Mouse (Mus musculus) limb, embryonic 10.5 days (tissue): ENCODE results near the gene Gsdmc4. TPM values are rescaled to one million over a fixed set of nuclear protein-coding genes. Genes with fewer than 3 reads are reported as not detected.
"Not testable (repeated sequence)": the region's sequence is repeated elsewhere in the genome, so short reads cannot be mapped to it uniquely, and the experiment has no call there.

Experiments
- DNase-seq: peaks from one replicate; pipeline ENCODE4 v3.0.0-alpha.2; 2017; ENCODE audit warnings: low spot score
- H3K27ac ChIP-seq: fragments of 300-500 bp; sonication (generic); 2 replicates; pipeline ENCODE4 v1.5.1; 2016; ENCODE audit warnings: mild to moderate bottlenecking
- H3K27me3 ChIP-seq: fragments of 300-500 bp; sonication (generic); 2 replicates; pipeline ENCODE4 v1.6.1; 2016; ENCODE audit warnings: low read depth, mild to moderate bottlenecking; ENCODE audit not compliant: poor library complexity, severe bottlenecking
- H3K36me3 ChIP-seq: fragments of 300-500 bp; sonication (generic); 2 replicates; pipeline ENCODE4 v1.6.1; 2016; ENCODE audit warnings: mild to moderate bottlenecking, moderate library complexity
- H3K4me1 ChIP-seq: fragments of 300-500 bp; sonication (generic); 2 replicates; pipeline ENCODE4 v1.6.1; 2016
- H3K4me3 ChIP-seq: fragments of 300-500 bp; sonication (generic); 2 replicates; pipeline ENCODE4 v1.5.1; 2016; ENCODE audit warnings: mild to moderate bottlenecking, moderate library complexity
- H3K9me3 ChIP-seq: fragments of 300-500 bp; sonication (generic); replicated peaks from 2 replicates; pipeline ENCODE4 v1.6.1; 2016; ENCODE audit warnings: mild to moderate bottlenecking
- WGBS: fragments of 180-500 bp; shearing (Covaris S2); methylation state at CpG from one replicate; pipeline ENCODE4 v1.1.7; 2016; 5-methylcytosine and 5-hydroxymethylcytosine counted together
- polyA plus RNA-seq: library from polyadenylated mRNA; unstranded; fragments of >200 nt; fragmentation: Nextera tagmentation; extraction: Ambion mirVana; gene quantifications from 2 replicates; pipeline ENCODE4 v1.2.1, GENCODE M21; 2016

Gene Gsdmc4
- polyA plus RNA-seq, 1 experiment from 2014 or later: not detected

DNA sequence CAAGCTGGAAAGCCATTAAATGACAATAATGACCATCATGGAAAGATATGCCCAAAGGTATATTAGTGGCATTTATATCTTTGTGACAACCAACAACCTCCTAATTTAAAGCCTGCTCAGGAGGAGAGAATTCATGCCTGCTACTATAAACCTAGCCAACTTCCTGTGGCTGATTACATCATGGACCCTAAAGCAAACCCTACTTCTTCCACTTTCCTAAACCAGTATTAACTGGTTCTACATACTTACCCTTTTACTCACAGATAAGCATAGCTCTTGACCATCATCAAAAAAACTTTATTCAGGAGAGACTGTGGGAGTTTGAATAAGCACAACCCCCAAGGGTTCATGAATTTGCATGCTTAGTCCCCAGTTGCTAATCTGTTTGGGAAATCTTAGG lies 2.2 kb downstream of the Gsdmc4 start:
- H3K9me3 ChIP-seq, H3K27ac ChIP-seq, DNase-seq, H3K36me3 ChIP-seq, H3K4me1 ChIP-seq, H3K4me3 ChIP-seq, H3K27me3 ChIP-seq: not testable (repeated sequence)

DNA sequence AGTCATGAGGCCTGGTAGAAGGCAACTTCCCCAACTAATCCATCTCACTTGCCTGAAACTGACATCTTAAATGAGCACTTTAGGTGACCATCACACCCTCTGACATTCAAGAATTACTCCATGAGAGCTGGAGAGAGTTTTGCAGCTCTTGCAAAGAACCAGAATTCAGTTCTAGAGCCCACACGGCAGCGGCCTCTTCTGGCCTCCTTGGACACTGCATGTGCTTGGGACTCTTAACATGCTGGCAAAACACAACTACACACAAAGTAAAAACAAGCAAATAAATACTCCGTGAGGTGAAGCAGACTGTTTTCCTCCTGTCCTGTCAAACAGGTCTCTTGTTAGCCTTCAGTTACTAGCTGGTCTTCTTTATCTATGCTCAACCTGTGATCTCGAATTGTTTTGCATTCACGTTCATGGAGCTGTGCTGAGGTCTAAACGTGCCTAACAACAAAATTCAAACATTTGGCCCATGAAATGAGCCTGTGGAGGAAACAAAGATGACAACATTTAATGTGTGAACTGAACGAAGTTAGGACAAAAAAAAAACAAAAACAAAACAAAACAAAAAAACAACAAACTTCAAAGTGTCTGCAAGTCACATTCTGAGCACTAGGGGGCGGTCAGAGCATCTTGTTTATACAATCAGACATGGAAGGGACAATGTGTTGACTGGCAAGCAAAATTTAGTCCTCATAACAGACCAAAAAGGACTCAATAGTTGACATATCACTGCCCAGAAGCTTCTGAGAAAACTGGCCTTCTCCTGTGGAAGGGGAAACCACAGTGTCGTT lies 16.3 kb downstream of the Gsdmc4 start:
- not testable (repeated sequence) for H3K9me3 ChIP-seq, H3K27me3 ChIP-seq, H3K36me3 ChIP-seq, H3K4me3 ChIP-seq, H3K4me1 ChIP-seq, H3K27ac ChIP-seq
- DNase-seq: peak; percentile 42
- 41% methylated on average over 9 of the region's 9 CpGs for WGBS

DNA sequence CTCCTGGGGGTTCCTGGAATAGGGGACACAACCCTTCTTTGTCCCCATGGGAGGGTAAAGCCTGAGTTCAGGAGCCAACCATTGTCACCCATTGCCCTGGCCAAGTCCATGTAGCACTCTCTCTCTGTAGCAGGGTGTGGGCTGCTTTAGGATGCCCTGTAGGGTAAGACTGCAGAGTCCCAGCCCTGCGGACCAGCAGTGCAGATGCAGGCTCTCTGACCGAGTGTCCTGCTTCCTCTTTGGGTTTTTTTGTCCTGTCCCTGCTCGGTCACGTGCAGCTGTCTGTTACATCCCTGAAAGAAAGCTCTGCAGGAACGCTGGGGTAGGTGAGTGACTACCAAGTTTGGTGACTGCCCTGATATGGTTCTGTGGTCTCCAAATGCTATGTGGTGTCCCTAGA lies 23.7 kb downstream of the Gsdmc4 start:
- H3K4me3 ChIP-seq, H3K36me3 ChIP-seq, H3K27ac ChIP-seq, H3K9me3 ChIP-seq, H3K4me1 ChIP-seq, H3K27me3 ChIP-seq: not testable (repeated sequence)
- WGBS: 85% methylated on average over 5 of the region's 5 CpGs
- peak; percentile 6 for DNase-seq

DNA sequence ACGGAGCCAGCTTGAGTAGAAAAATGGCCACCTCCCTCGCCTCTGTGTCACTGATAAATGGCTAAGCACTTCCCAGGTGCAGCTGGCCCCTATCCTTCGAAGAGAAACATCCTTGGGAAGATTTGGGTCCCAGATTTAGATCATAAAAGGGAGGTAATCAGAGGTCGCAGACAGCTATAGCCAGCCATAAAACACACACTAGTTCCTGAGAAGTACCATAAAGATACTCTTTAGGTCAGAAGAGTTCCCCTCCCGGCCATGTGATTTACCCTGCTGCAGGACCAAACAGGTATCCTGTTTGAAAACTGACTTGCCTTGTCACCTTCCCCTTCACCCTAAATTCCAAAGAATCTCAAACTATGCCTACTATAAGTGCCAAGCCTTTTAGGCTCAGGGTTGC lies 24.1 kb downstream of the Gsdmc4 start:
- H3K4me3 ChIP-seq, H3K4me1 ChIP-seq, DNase-seq, H3K9me3 ChIP-seq, H3K36me3 ChIP-seq, H3K27me3 ChIP-seq, H3K27ac ChIP-seq: not testable (repeated sequence)
- WGBS: no CpG with 5 or more reads among the region's 5 CpGs

DNA sequence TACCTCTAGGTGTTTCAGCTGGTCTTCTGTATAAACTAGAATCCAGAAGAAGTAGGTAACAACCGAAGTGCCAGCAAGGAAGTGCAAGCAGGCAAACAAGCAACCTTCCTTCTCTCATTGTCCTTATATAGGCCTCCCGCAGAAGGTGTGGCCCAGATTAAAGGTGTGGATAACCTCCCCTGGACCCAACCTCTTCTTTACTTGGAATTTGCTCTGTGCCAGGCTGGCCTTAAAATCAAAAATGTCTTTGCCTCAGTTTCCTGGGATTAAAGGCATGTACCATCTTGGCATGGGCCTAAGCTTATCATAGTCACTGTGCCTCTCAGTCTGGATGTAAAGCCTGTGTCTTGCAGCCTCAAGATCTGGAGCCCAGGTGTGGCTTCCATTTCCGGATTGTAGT lies 33.6 kb downstream of the Gsdmc4 start, which contains the start of gene Gsdmc3:
Gsdmc3 (minus strand) TSS at position 101 of the 400 bp plus-strand sequence.
- H3K27me3 ChIP-seq, H3K4me1 ChIP-seq, H3K27ac ChIP-seq, H3K36me3 ChIP-seq, DNase-seq, H3K4me3 ChIP-seq, H3K9me3 ChIP-seq: not testable (repeated sequence)
- WGBS: 94% methylated on average over 1 of the region's 3 CpGs

DNA sequence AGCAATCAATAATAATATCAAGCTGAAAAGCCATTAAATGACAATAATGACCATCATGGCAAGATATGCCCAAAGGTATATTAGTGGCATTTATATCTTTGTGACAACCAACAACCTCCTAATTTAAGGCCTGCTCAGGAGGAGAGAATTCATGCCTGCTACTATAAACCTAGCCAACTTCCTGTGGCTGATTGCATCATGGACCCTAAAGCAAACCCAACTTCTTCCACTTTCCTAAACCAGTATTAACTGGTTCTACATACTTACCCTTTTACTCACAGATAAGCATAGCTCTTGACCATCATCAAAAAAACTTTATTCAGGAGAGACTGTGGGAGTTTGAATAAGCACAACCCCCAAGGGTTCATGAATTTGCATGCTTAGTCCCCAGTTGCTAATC lies 35.9 kb downstream of the Gsdmc4 start:
- H3K4me1 ChIP-seq, H3K36me3 ChIP-seq, H3K27ac ChIP-seq: not testable (repeated sequence)

DNA sequence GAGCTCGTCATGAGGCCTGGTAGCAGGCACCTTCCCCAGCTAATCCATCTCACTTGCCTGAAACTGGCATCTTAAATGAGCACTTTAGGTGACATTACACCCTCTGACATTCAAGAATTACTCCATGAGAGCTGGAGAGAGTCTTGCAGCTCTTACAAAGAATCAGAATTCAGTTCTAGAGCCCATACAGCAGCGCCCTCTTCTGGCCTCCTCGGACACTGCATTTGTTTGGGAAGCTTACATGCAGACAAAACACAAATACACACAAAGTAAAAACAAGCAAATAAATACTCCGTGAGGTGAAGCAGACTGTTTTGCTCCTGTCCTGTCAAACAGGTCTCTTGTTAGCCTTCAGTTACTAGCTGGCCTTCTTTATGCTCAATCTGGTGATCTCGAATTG lies 50.1 kb downstream of the Gsdmc4 start:
- not testable (repeated sequence) for H3K36me3 ChIP-seq, H3K4me3 ChIP-seq, H3K27me3 ChIP-seq, H3K9me3 ChIP-seq, H3K27ac ChIP-seq, H3K4me1 ChIP-seq
- peak; percentile 45 for DNase-seq
- WGBS: 40% methylated on average over 5 of the region's 5 CpGs

More for the DNA sequence above, 35.9 kb downstream of the Gsdmc4 start:
- H3K27me3 ChIP-seq, H3K9me3 ChIP-seq, H3K4me3 ChIP-seq, DNase-seq: not testable (repeated sequence)

Other genes starting within 250 kb of the Gsdmc4 start
- not detected in 2 replicates for gene Gsdmc2, start 67.1 kb downstream of the Gsdmc4 start, polyA plus RNA-seq
- gene Gsdmc3, start 33.7 kb downstream of the Gsdmc4 start, polyA plus RNA-seq: not detected in 2 replicates
- 66.5 and 71.0 TPM in 2 replicates for gene Fam49b, start 148.2 kb upstream of the Gsdmc4 start, polyA plus RNA-seq